Mouse (Mus musculus) neural tube, embryonic 13.5 days (tissue): ENCODE measurements around the gene Ubac2. TPM values are rescaled to one million over a fixed set of nuclear protein-coding genes. Genes with fewer than 3 reads are reported as not detected.
A peak's percentile ranks its signal among the peaks of the same experiment; 100 is the strongest.
"Not testable (repeated sequence)": the region's sequence is repeated elsewhere in the genome, so short reads cannot be mapped to it uniquely, and the experiment has no call there.

Experiments used
- ATAC-seq: fragments of 200-750 bp; cut with Nextera tagmentation; 2 replicates; pipeline ENCODE4 v1.8.0; 2017; ENCODE audit warnings: low read depth, mild to moderate bottlenecking, moderate TSS enrichment, moderate library complexity
- H3K27ac ChIP-seq: fragments of 300-500 bp; sonication (generic); replicated peaks from 2 replicates; pipeline ENCODE4 v1.5.1; 2015; ENCODE audit warnings: moderate library complexity, mild to moderate bottlenecking, inconsistent platforms
- H3K27me3 ChIP-seq: fragments of 300-500 bp; sonication (generic); 2 replicates; pipeline ENCODE4 v1.6.1; 2015; ENCODE audit warnings: mild to moderate bottlenecking, inconsistent platforms
- H3K36me3 ChIP-seq: fragments of 300-500 bp; sonication (generic); 2 replicates; pipeline ENCODE4 v1.6.1; 2015; ENCODE audit warnings: mild to moderate bottlenecking, inconsistent platforms
- H3K4me1 ChIP-seq: fragments of 300-500 bp; sonication (generic); replicated peaks from 2 replicates; pipeline ENCODE4 v1.6.1; 2015; ENCODE audit warnings: inconsistent platforms
- H3K4me2 ChIP-seq: fragments of 300-500 bp; sonication (generic); 2 replicates; pipeline ENCODE4 v1.6.1; 2015; ENCODE audit warnings: inconsistent platforms, mild to moderate bottlenecking, moderate library complexity
- H3K4me3 ChIP-seq: fragments of 300-500 bp; sonication (generic); 2 replicates; pipeline ENCODE4 v1.5.1; 2015; ENCODE audit warnings: mild to moderate bottlenecking, inconsistent platforms
- H3K9ac ChIP-seq: fragments of 300-500 bp; sonication (generic); 2 replicates; pipeline ENCODE4 v1.6.1; 2015; ENCODE audit warnings: moderate library complexity, mild to moderate bottlenecking, inconsistent platforms
- H3K9me3 ChIP-seq: fragments of 300-500 bp; sonication (generic); 2 replicates; pipeline ENCODE4 v1.6.1; 2016; ENCODE audit warnings: inconsistent platforms
- WGBS: fragments of 180-500 bp; shearing (Covaris S2); methylation state at CpG from one replicate; pipeline ENCODE4 v1.1.7; 2015; 5-methylcytosine and 5-hydroxymethylcytosine counted together
- polyA plus RNA-seq: library from polyadenylated mRNA; unstranded; fragments of >200 nt; fragmentation: Nextera tagmentation; extraction: Ambion mirVana; gene quantifications from 2 replicates; pipeline ENCODE4 v1.2.1, GENCODE M21; 2015

The Ubac2 gene
- polyA plus RNA-seq, 1 experiment from 2014 or later = 54.6 TPM

- H3K4me1 ChIP-seq = peaks cover 5% of the 10 kb centered on the region; the same call in 1 of the 2 replicates
- H3K27ac ChIP-seq = no peak overlapping the region
- no peak for ATAC-seq
- H3K27me3 ChIP-seq = 0 out of 2 replicates have a peak, but pooled peaks cover 4% of the 10 kb centered on the region
- no peaks in the 10 kb centered on the region for H3K36me3 ChIP-seq
- no peak overlapping the region for H3K4me3 ChIP-seq
- 80% methylated on average over 2 of the region's 2 CpGs for WGBS
- H3K9ac ChIP-seq = no peak overlapping the region
- no peaks in the 10 kb centered on the region for H3K9me3 ChIP-seq
- no peak overlapping the region for H3K4me2 ChIP-seq
Observed at GRCm38 (mm10) chr14:121873172-121873571, 5.2 kb upstream of the Ubac2 start.

GRCm38 (mm10) chr14:121873646-121874045, 4.8 kb upstream of the Ubac2 start:
- no peak for ATAC-seq

GRCm38 (mm10) chr14:121876190-121876589, 2.2 kb upstream of the Ubac2 start:
- H3K4me1 ChIP-seq = peaks cover 25% of the 10 kb centered on the region
- not testable (repeated sequence) for H3K27me3 ChIP-seq, H3K36me3 ChIP-seq, H3K9ac ChIP-seq, ATAC-seq, H3K9me3 ChIP-seq, H3K27ac ChIP-seq, H3K4me2 ChIP-seq, H3K4me3 ChIP-seq
- 71% methylated on average over 2 of the region's 2 CpGs for WGBS

More at GRCm38 (mm10) chr14:121873646-121874045, 4.8 kb upstream of the Ubac2 start:
- H3K27me3 ChIP-seq = 0 out of 2 replicates have a peak, but pooled peaks cover 4% of the 10 kb centered on the region
- 83% methylated on average over 4 of the region's 4 CpGs for WGBS
- peaks cover 5% of the 10 kb centered on the region; the same call in 1 of the 2 replicates for H3K4me1 ChIP-seq
- H3K4me3 ChIP-seq = no peak overlapping the region
- H3K9me3 ChIP-seq = no peaks in the 10 kb centered on the region
- no peak overlapping the region for H3K27ac ChIP-seq
- no peak overlapping the region for H3K4me2 ChIP-seq
- no peak overlapping the region for H3K9ac ChIP-seq
- H3K36me3 ChIP-seq = no peaks in the 10 kb centered on the region

GRCm38 (mm10) chr14:121876860-121877259, 1.6 kb upstream of the Ubac2 start:
- 93% methylated on average over 2 of the region's 2 CpGs for WGBS
- Histone ChIP-seq H3K4me1 (peaks cover 30% of the 10 kb centered on the region), H3K9ac (no peak overlapping the region), H3K27ac (no peak overlapping the region), H3K27me3 (0 out of 2 replicates have a peak, but pooled peaks cover 4% of the 10 kb centered on the region), H3K4me2 (no peak overlapping the region), H3K36me3 (no peaks in the 10 kb centered on the region), H3K4me3 (no peak overlapping the region), H3K9me3 (no peaks in the 10 kb centered on the region)
- no peak for ATAC-seq

GRCm38 (mm10) chr14:121877640-121878039, 780 bp upstream of the Ubac2 start:
- Histone ChIP-seq H3K4me2 (peak overlapping the region; percentile 85), H3K9ac (peak overlapping the region; percentile 85), H3K4me3 (peak overlapping the region; percentile 86), H3K36me3 (no peaks in the 10 kb centered on the region), H3K9me3 (no peaks in the 10 kb centered on the region), H3K27me3 (0 out of 2 replicates have a peak, but pooled peaks cover 4% of the 10 kb centered on the region), H3K4me1 (peaks cover 31% of the 10 kb centered on the region), H3K27ac (peak overlapping the region; percentile 92)
- no peak for ATAC-seq
- whole genome bisulfite sequencing = 35% methylated on average over 8 of the region's 8 CpGs

GRCm38 (mm10) chr14:121878859-121879206, 413 bp downstream of the Ubac2 start:
- no peak; the same call in 1 of the 2 replicates for ATAC-seq
- H3K4me2 ChIP-seq = peak overlapping the region; percentile 85
- no peaks in the 10 kb centered on the region for H3K9me3 ChIP-seq
- peaks cover 40% of the 10 kb centered on the region for H3K4me1 ChIP-seq
- WGBS = under 1% methylated on average over 27 of the region's 27 CpGs
- H3K36me3 ChIP-seq = no peaks in the 10 kb centered on the region
- H3K9ac ChIP-seq = peak overlapping the region; percentile 85
- peak overlapping the region; percentile 86 for H3K4me3 ChIP-seq
- H3K27me3 ChIP-seq = no peaks in the 10 kb centered on the region
- peak overlapping the region; percentile 29; the same call in 1 of the 2 replicates for H3K27ac ChIP-seq

GRCm38 (mm10) chr14:121879266-121879840, 933 bp downstream of the Ubac2 start:
- peak overlapping the region; percentile 85 for H3K9ac ChIP-seq
- H3K27me3 ChIP-seq = no peaks in the 10 kb centered on the region
- H3K27ac ChIP-seq = no peak overlapping the region
- 19% methylated on average over 16 of the region's 16 CpGs for WGBS
- peaks cover 40% of the 10 kb centered on the region for H3K4me1 ChIP-seq
- ATAC-seq = 0 out of 2 replicates have a peak, but pooled peaks have one; percentile 2
- no peaks in the 10 kb centered on the region for H3K9me3 ChIP-seq
- no peaks in the 10 kb centered on the region for H3K36me3 ChIP-seq
- H3K4me2 ChIP-seq = peak overlapping the region; percentile 85
- peak overlapping the region; percentile 86 for H3K4me3 ChIP-seq

- Histone ChIP-seq H3K4me1 (peaks cover 40% of the 10 kb centered on the region), H3K36me3 (no peaks in the 10 kb centered on the region), H3K9ac (no peak overlapping the region), H3K4me2 (no peak overlapping the region), H3K27ac (no peak overlapping the region), H3K9me3 (no peaks in the 10 kb centered on the region), H3K27me3 (no peaks in the 10 kb centered on the region), H3K4me3 (no peak overlapping the region)
- WGBS = 94% methylated on average over 7 of the region's 7 CpGs
- ATAC-seq = no peak
Observed at GRCm38 (mm10) chr14:121881211-121881610, 2.8 kb downstream of the Ubac2 start.

- 74% methylated on average over 6 of the region's 6 CpGs for WGBS
Observed at GRCm38 (mm10) chr14:121884150-121884797, 5.9 kb downstream of the Ubac2 start.

GRCm38 (mm10) chr14:121893747-121894146, 15.3 kb downstream of the Ubac2 start:
- Histone ChIP-seq H3K9ac (no peak overlapping the region), H3K4me3 (no peak overlapping the region), H3K27ac (no peak overlapping the region), H3K9me3 (no peaks in the 10 kb centered on the region), H3K36me3 (peaks cover 12% of the 10 kb centered on the region; the same call in 1 of the 2 replicates), H3K4me2 (no peak overlapping the region), H3K4me1 (peaks cover 6% of the 10 kb centered on the region; the same call in 1 of the 2 replicates), H3K27me3 (no peaks in the 10 kb centered on the region)
- ATAC-seq = no peak
- 87% methylated on average over 6 of the region's 6 CpGs for WGBS

More at GRCm38 (mm10) chr14:121884150-121884797, 5.9 kb downstream of the Ubac2 start:
- no peak for ATAC-seq
- H3K4me3 ChIP-seq = no peak overlapping the region
- H3K36me3 ChIP-seq = no peaks in the 10 kb centered on the region
- no peak overlapping the region for H3K27ac ChIP-seq
- H3K4me2 ChIP-seq = no peak overlapping the region
- H3K9me3 ChIP-seq = no peaks in the 10 kb centered on the region
- H3K4me1 ChIP-seq = peaks cover 32% of the 10 kb centered on the region
- H3K9ac ChIP-seq = no peak overlapping the region
- H3K27me3 ChIP-seq = no peaks in the 10 kb centered on the region

- H3K4me3 ChIP-seq = no peak overlapping the region
- 50% methylated on average over 5 of the region's 5 CpGs for WGBS
- ATAC-seq = no peak
- H3K27me3 ChIP-seq = no peaks in the 10 kb centered on the region
- no peak overlapping the region for H3K4me2 ChIP-seq
- peaks cover 6% of the 10 kb centered on the region; the same call in 1 of the 2 replicates for H3K4me1 ChIP-seq
- H3K27ac ChIP-seq = no peak overlapping the region
- peaks cover 12% of the 10 kb centered on the region; the same call in 1 of the 2 replicates for H3K36me3 ChIP-seq
- no peaks in the 10 kb centered on the region for H3K9me3 ChIP-seq
- H3K9ac ChIP-seq = no peak overlapping the region
Observed at GRCm38 (mm10) chr14:121894511-121895135, 16.2 kb downstream of the Ubac2 start.

- Histone ChIP-seq H3K4me2 (no peak overlapping the region), H3K4me1 (peaks cover 6% of the 10 kb centered on the region; the same call in 1 of the 2 replicates), H3K36me3 (peaks cover 5% of the 10 kb centered on the region; the same call in 1 of the 2 replicates), H3K27ac (no peak overlapping the region), H3K4me3 (no peak overlapping the region), H3K9me3 (no peaks in the 10 kb centered on the region), H3K9ac (no peak overlapping the region), H3K27me3 (no peaks in the 10 kb centered on the region)
- 95% methylated on average over 4 of the region's 4 CpGs for WGBS
- no peak for ATAC-seq
Observed at GRCm38 (mm10) chr14:121895316-121895715, 16.9 kb downstream of the Ubac2 start.
